Mouse (Mus musculus): ENCODE measurements at regions not wholly inside any gene's neighbourhood (a gene's known extent, or its start where the extent isn't known, plus 50 kb on each side); places are given as distances from the start of the nearest gene placed in this dataset.
A peak's percentile ranks its signal among the peaks of the same experiment; 100 is the strongest.

GRCm38 (mm10) chrX:12958873-12959272 is 112.4 kb upstream of the Usp9x start:
- H3K4me1 ChIP-seq (ENCODE audit: insufficient read depth), result no peaks in the 10 kb centered on the region
- no peak overlapping the region for H3K9ac ChIP-seq (replicated peaks)
- no peak for TF ChIP-seq EP300 (IDR thresholded peaks at IDR 0.05; ENCODE audit: low read depth)
- TF ChIP-seq CTCF (IDR thresholded peaks at IDR 0.05; ENCODE audit: low read depth), result no peak
- H3K27ac ChIP-seq (ENCODE audit: low read depth), result no peak overlapping the region
- H3K9me3 ChIP-seq (ENCODE audit: low read length), result no peaks in the 10 kb centered on the region
- no peak overlapping the region for H3K4me3 ChIP-seq (ENCODE audit: low read depth, low read length)
- DNase-seq, result no peak
- H3K4me2 ChIP-seq (ENCODE audit: low read depth, low read length), result no peak overlapping the region
- 56% methylated on average over 2 of the region's 2 CpGs for WGBS (ENCODE audit: insufficient replicate concordance)
- no peaks in the 10 kb centered on the region for H3K27me3 ChIP-seq (ENCODE audit: insufficient read depth, low read length)
- no peak for ATAC-seq
- no peaks in the 10 kb centered on the region for H3K36me3 ChIP-seq (replicated peaks; ENCODE audit: insufficient read depth, low read length)

GRCm38 (mm10) chrX:12950928-12951660 is 120.2 kb upstream of the Usp9x start:
- Histone ChIP-seq H3K36me3 (replicated peaks; ENCODE audit: insufficient read depth, low read length) (no peaks in the 10 kb centered on the region), H3K9ac (replicated peaks) (no peak overlapping the region), H3K4me3 (ENCODE audit: low read depth, low read length) (no peak overlapping the region), H3K27ac (ENCODE audit: low read depth) (no peak overlapping the region), H3K4me1 (ENCODE audit: insufficient read depth) (no peaks in the 10 kb centered on the region), H3K9me3 (ENCODE audit: low read length) (no peaks in the 10 kb centered on the region), H3K4me2 (ENCODE audit: low read depth, low read length) (no peak overlapping the region), H3K27me3 (ENCODE audit: insufficient read depth, low read length) (no peaks in the 10 kb centered on the region; the same call in 1 of the 2 replicates)
- no peak for ATAC-seq
- DNase-seq, result no peak
- WGBS (ENCODE audit: insufficient replicate concordance), result 57% methylated on average over 7 of the region's 7 CpGs
- TF ChIP-seq CTCF (IDR thresholded peaks at IDR 0.05; ENCODE audit: low read depth), result no peak
- TF ChIP-seq EP300 (IDR thresholded peaks at IDR 0.05; ENCODE audit: low read depth), result no peak

- Histone ChIP-seq H3K27me3 (ENCODE audit: insufficient read depth, low read length) (no peaks in the 10 kb centered on the region; the same call in 1 of the 2 replicates), H3K36me3 (replicated peaks; ENCODE audit: insufficient read depth, low read length) (no peaks in the 10 kb centered on the region), H3K4me2 (ENCODE audit: low read depth, low read length) (no peak overlapping the region), H3K9ac (replicated peaks) (no peak overlapping the region), H3K27ac (ENCODE audit: low read depth) (no peak overlapping the region), H3K4me1 (ENCODE audit: insufficient read depth) (no peaks in the 10 kb centered on the region), H3K9me3 (ENCODE audit: low read length) (no peaks in the 10 kb centered on the region), H3K4me3 (ENCODE audit: low read depth, low read length) (no peak overlapping the region)
- no peak for TF ChIP-seq CTCF (IDR thresholded peaks at IDR 0.05; ENCODE audit: low read depth)
- no peak for TF ChIP-seq EP300 (IDR thresholded peaks at IDR 0.05; ENCODE audit: low read depth)
- no peak for DNase-seq
- 75% methylated on average over 5 of the region's 5 CpGs for WGBS (ENCODE audit: insufficient replicate concordance)
- ATAC-seq, result no peak
Observed at GRCm38 (mm10) chrX:12942451-12942850, 128.8 kb upstream of the Usp9x start.

GRCm38 (mm10) chrX:12936406-12937172 is 134.7 kb upstream of the Usp9x start:
- Histone ChIP-seq H3K4me3 (ENCODE audit: low read depth, low read length) (peak overlapping the region; percentile 48), H3K4me1 (ENCODE audit: insufficient read depth) (no peaks in the 10 kb centered on the region), H3K36me3 (replicated peaks; ENCODE audit: insufficient read depth, low read length) (no peaks in the 10 kb centered on the region), H3K9ac (replicated peaks) (peak overlapping the region; percentile 38; the same call in 1 of the 2 replicates), H3K4me2 (ENCODE audit: low read depth, low read length) (peak overlapping the region; percentile 68), H3K9me3 (ENCODE audit: low read length) (no peaks in the 10 kb centered on the region), H3K27ac (ENCODE audit: low read depth) (no peak overlapping the region), H3K27me3 (ENCODE audit: insufficient read depth, low read length) (peaks cover 4% of the 10 kb centered on the region; the same call in 1 of the 2 replicates)
- 14% methylated on average over 39 of the region's 43 CpGs for WGBS (ENCODE audit: insufficient replicate concordance)
- DNase-seq, result peak; percentile 23
- no peak; the same call in 1 of the 2 replicates for ATAC-seq
- TF ChIP-seq CTCF (IDR thresholded peaks at IDR 0.05; ENCODE audit: low read depth) (no peak), EP300 (IDR thresholded peaks at IDR 0.05; ENCODE audit: low read depth) (no peak)

GRCm38 (mm10) chrX:12933294-12933807 is 137.9 kb upstream of the Usp9x start:
- no peak for DNase-seq

GRCm38 (mm10) chrX:12930242-12930641 is 141.1 kb upstream of the Usp9x start:
- Histone ChIP-seq H3K27me3 (ENCODE audit: insufficient read depth, low read length) (no peaks in the 10 kb centered on the region), H3K9ac (replicated peaks) (no peak overlapping the region), H3K36me3 (replicated peaks; ENCODE audit: insufficient read depth, low read length) (no peaks in the 10 kb centered on the region), H3K27ac (ENCODE audit: low read depth) (no peak overlapping the region), H3K9me3 (ENCODE audit: low read length) (no peaks in the 10 kb centered on the region), H3K4me1 (ENCODE audit: insufficient read depth) (no peaks in the 10 kb centered on the region), H3K4me3 (ENCODE audit: low read depth, low read length) (no peak overlapping the region), H3K4me2 (ENCODE audit: low read depth, low read length) (no peak overlapping the region)
- no peak for TF ChIP-seq CTCF (IDR thresholded peaks at IDR 0.05; ENCODE audit: low read depth)
- TF ChIP-seq EP300 (IDR thresholded peaks at IDR 0.05; ENCODE audit: low read depth), result no peak
- 25% methylated on average over 2 of the region's 2 CpGs for WGBS (ENCODE audit: insufficient replicate concordance)
- ATAC-seq, result no peak
- no peak for DNase-seq

More at GRCm38 (mm10) chrX:12933294-12933807, 137.9 kb upstream of the Usp9x start:
- no peaks in the 10 kb centered on the region for H3K36me3 ChIP-seq (replicated peaks; ENCODE audit: insufficient read depth, low read length)
- no peak overlapping the region for H3K4me3 ChIP-seq (ENCODE audit: low read depth, low read length)
- H3K9me3 ChIP-seq (ENCODE audit: low read length), result no peaks in the 10 kb centered on the region
- H3K9ac ChIP-seq (replicated peaks), result no peak overlapping the region
- no peak for ATAC-seq
- H3K4me1 ChIP-seq (ENCODE audit: insufficient read depth), result no peaks in the 10 kb centered on the region
- no peak overlapping the region for H3K27ac ChIP-seq (ENCODE audit: low read depth)
- TF ChIP-seq EP300 (IDR thresholded peaks at IDR 0.05; ENCODE audit: low read depth) (no peak), CTCF (IDR thresholded peaks at IDR 0.05; ENCODE audit: low read depth) (no peak)
- H3K27me3 ChIP-seq (ENCODE audit: insufficient read depth, low read length), result peaks cover 4% of the 10 kb centered on the region; the same call in 1 of the 2 replicates
- 74% methylated on average over 4 of the region's 4 CpGs for WGBS (ENCODE audit: insufficient replicate concordance)
- H3K4me2 ChIP-seq (ENCODE audit: low read depth, low read length), result no peak overlapping the region

Data from liver, postnatal 0 days (tissue).